20 mouse cellular contexts compared by ENCODE assay signal in the genomic region with DNA sequence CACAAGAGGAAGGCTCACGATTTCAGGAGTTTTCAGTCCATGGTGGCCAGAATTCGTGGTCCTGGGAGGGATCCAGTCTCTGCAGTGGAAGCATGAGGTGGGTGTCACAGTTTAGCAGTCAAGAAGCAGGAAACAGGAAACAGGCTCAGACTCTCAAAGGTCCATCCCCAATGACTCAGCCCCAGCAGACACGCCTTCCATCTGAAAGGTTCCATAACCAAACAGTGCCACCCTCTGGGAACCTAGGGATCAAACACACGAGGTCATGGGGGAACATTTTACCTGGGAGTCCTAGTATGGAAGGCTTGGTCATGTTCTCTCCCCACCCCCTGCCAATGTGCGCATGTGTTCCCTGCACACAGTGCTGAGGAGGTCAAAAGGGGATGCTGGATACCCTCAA.
DNase-seq lines count a peak whose midpoint lies in the region; ATAC-seq lines count a peak whose summit lies in the region.
"Had no signal": no experiment of that assay in that cellular context is flagged by ENCODE, and none has a peak within 500 bp of the region (broad histone marks: within the 10 kb centered on the region; RNA-seq: fewer than 3 reads in every experiment).

No protein-coding gene starts in this region.

- H3K9ac ChIP-seq in intestine, embryonic 14.5 days (ENCODE audit: low read length): no peak overlapping the region
- no peak overlapping the region for H3K9ac ChIP-seq in intestine, embryonic 16.5 days (ENCODE audit: low read depth, low read length)
- H3K9ac ChIP-seq in midbrain, embryonic 15.5 days: no peak overlapping the region
- H3K9ac ChIP-seq: embryonic facial prominence, embryonic 12.5 days; forebrain, embryonic 15.5 days; hindbrain, embryonic 13.5 days; midbrain, embryonic 12.5 days; neural tube, embryonic 12.5 days had no signal

- H3K4me1 ChIP-seq in intestine, embryonic 14.5 days (replicated peaks; ENCODE audit: control insufficient read depth, insufficient read depth, low read length): no peaks in the 10 kb centered on the region
- H3K4me1 ChIP-seq in intestine, embryonic 16.5 days (ENCODE audit: control insufficient read depth, insufficient read depth, low read length): 0 out of 2 replicates have a peak, but pooled peaks cover 3% of the 10 kb centered on the region
- H3K4me1 ChIP-seq in midbrain, embryonic 15.5 days: no peaks in the 10 kb centered on the region
- H3K4me1 ChIP-seq: hindbrain, embryonic 13.5 days; midbrain, embryonic 12.5 days; neural tube, embryonic 12.5 days had no signal

- no peak overlapping the region for H3K4me2 ChIP-seq in intestine, embryonic 14.5 days (ENCODE audit: low read length)
- no peak overlapping the region for H3K4me2 ChIP-seq in intestine, embryonic 16.5 days (ENCODE audit: low read depth, low read length)
- no peak overlapping the region for H3K4me2 ChIP-seq in midbrain, embryonic 15.5 days
- H3K4me2 ChIP-seq: embryonic facial prominence, embryonic 12.5 days; forebrain, embryonic 15.5 days; heart, embryonic 11.5 days; hindbrain, embryonic 13.5 days; midbrain, embryonic 12.5 days; neural tube, embryonic 12.5 days had no signal

- WGBS in intestine, embryonic 14.5 days: 68% methylated on average over 5 of the region's 5 CpGs
- 59% methylated on average over 5 of the region's 5 CpGs for WGBS in intestine, embryonic 16.5 days
- 71% methylated on average over 5 of the region's 5 CpGs for WGBS in midbrain, embryonic 15.5 days

- ATAC-seq in intestine, embryonic 14.5 days (replicated peaks; ENCODE audit: low FRiP score, low TSS enrichment, low read depth): 0 out of 2 replicates have a peak, but pooled peaks have one; percentile 27
- no peak for ATAC-seq in intestine, embryonic 16.5 days
- ATAC-seq in midbrain, embryonic 15.5 days (replicated peaks): no peak
- ATAC-seq: forebrain, embryonic 15.5 days had no signal

- peak; percentile 41 to 50 for DNase-seq in adrenal gland, adult (ENCODE audit: inconsistent age in 2 of 2, low spot score in 1 of 2)
- DNase-seq in adrenal gland, postnatal 4 days (ENCODE audit: low spot score in 2 of 2): no peak
- no peak for DNase-seq in intestine, embryonic 14.5 days (ENCODE audit: low spot score)
- peak; percentile 47 for DNase-seq in 3T3-L1 (ENCODE audit: low read depth, low spot score)
- DNase-seq in brain, adult 2 months (ENCODE audit: low read depth, low spot score): peak; percentile 2
- no peak for DNase-seq in right cerebral cortex, postnatal 10 days (ENCODE audit: low spot score in 2 of 2)
- DNase-seq: cerebellum, adult 9-10 months; kidney, adult 11 months; layer of hippocampus, postnatal 36 days; liver; thymus, postnatal 25 days had no signal

- no peaks in the 10 kb centered on the region for H3K27me3 ChIP-seq in intestine, embryonic 14.5 days (replicated peaks; ENCODE audit: control insufficient read depth, insufficient read depth, low read length)
- no peaks in the 10 kb centered on the region for H3K27me3 ChIP-seq in intestine, embryonic 16.5 days (replicated peaks; ENCODE audit: control insufficient read depth, insufficient read depth, low read length)
- H3K27me3 ChIP-seq in midbrain, embryonic 15.5 days (replicated peaks): no peaks in the 10 kb centered on the region
- H3K27me3 ChIP-seq: embryonic facial prominence, embryonic 12.5 days; forebrain, embryonic 15.5 days; hindbrain, embryonic 13.5 days; midbrain, embryonic 12.5 days; neural tube, embryonic 12.5 days had no signal

- H3K27ac ChIP-seq in intestine, embryonic 14.5 days (ENCODE audit: low read depth): no peak overlapping the region
- H3K27ac ChIP-seq in intestine, embryonic 16.5 days (ENCODE audit: low read length): no peak overlapping the region
- no peak overlapping the region for H3K27ac ChIP-seq in midbrain, embryonic 15.5 days
- H3K27ac ChIP-seq: embryonic facial prominence, embryonic 12.5 days; forebrain, embryonic 15.5 days; hindbrain, embryonic 13.5 days; midbrain, embryonic 12.5 days; neural tube, embryonic 12.5 days had no signal

- H3K4me3 ChIP-seq in intestine, embryonic 14.5 days (ENCODE audit: low read depth, low read length): no peak overlapping the region
- no peak overlapping the region for H3K4me3 ChIP-seq in intestine, embryonic 16.5 days (ENCODE audit: low read length)
- no peak overlapping the region for H3K4me3 ChIP-seq in midbrain, embryonic 15.5 days
- H3K4me3 ChIP-seq: embryonic facial prominence, embryonic 12.5 days; erythroblast, embryonic 14.5 days; forebrain, embryonic 15.5 days; hindbrain, embryonic 13.5 days; midbrain, embryonic 12.5 days; neural tube, embryonic 12.5 days had no signal

- no peaks in the 10 kb centered on the region for H3K9me3 ChIP-seq in intestine, embryonic 14.5 days (ENCODE audit: control insufficient read depth, low read length)
- H3K9me3 ChIP-seq in intestine, embryonic 16.5 days (ENCODE audit: control insufficient read depth, low read length): no peaks in the 10 kb centered on the region
- H3K9me3 ChIP-seq in midbrain, embryonic 15.5 days: no peaks in the 10 kb centered on the region
- H3K9me3 ChIP-seq: embryonic facial prominence, embryonic 12.5 days; forebrain, embryonic 15.5 days; hindbrain, embryonic 13.5 days; midbrain, embryonic 12.5 days; neural tube, embryonic 12.5 days had no signal

- no peaks in the 10 kb centered on the region for H3K36me3 ChIP-seq in intestine, embryonic 14.5 days (ENCODE audit: control insufficient read depth, insufficient read depth, low read length)
- H3K36me3 ChIP-seq in intestine, embryonic 16.5 days (ENCODE audit: control insufficient read depth, insufficient read depth, low read length): no peaks in the 10 kb centered on the region
- H3K36me3 ChIP-seq in midbrain, embryonic 15.5 days (replicated peaks): no peaks in the 10 kb centered on the region
- H3K36me3 ChIP-seq: embryonic facial prominence, embryonic 12.5 days; forebrain, embryonic 15.5 days; hindbrain, embryonic 13.5 days; midbrain, embryonic 12.5 days; neural tube, embryonic 12.5 days had no signal

Comparison
In these comparisons a context has a peak if more than half of its experiments do, and no peak if none do; other contexts are left out.
1. DNase-seq: peak in adrenal gland, adult (2 of 2), 3T3-L1 (single experiment) and brain, adult 2 months (single experiment); none in adrenal gland, postnatal 4 days (0 of 2), intestine, embryonic 14.5 days (single experiment) and right cerebral cortex, postnatal 10 days (0 of 2).